Mouse (Mus musculus): ENCODE results near the gene Plpp2. TPM values are rescaled to one million over a fixed set of nuclear protein-coding genes. Genes with fewer than 3 reads are reported as not detected.
A peak's percentile ranks its signal among the peaks of the same experiment; 100 is the strongest.

The Plpp2 gene
- polyA plus RNA-seq, 1 experiment from 2014 or later = 53.6 TPM

GRCm38 (mm10) chr10:79534426-79534825 lies 830 bp upstream of the Plpp2 start:
- peaks cover 10% of the 10 kb centered on the region; the same call in 1 of the 2 replicates for H3K4me1 ChIP-seq (ENCODE audit: insufficient read depth, low read length)
- no peak overlapping the region for H3K4me2 ChIP-seq (replicated peaks; ENCODE audit: low read depth, low read length)
- no peaks in the 10 kb centered on the region for H3K27me3 ChIP-seq (ENCODE audit: insufficient read depth, low read length)
- peaks cover 8% of the 10 kb centered on the region; the same call in 1 of the 2 replicates for H3K36me3 ChIP-seq (ENCODE audit: insufficient read depth, low read length)
- no peak for ATAC-seq (ENCODE audit: low FRiP score, low TSS enrichment)
- H3K9ac ChIP-seq (replicated peaks; ENCODE audit: low read length) = no peak overlapping the region
- no peaks in the 10 kb centered on the region for H3K9me3 ChIP-seq (ENCODE audit: low read length)
- H3K27ac ChIP-seq (ENCODE audit: low read length) = no peak overlapping the region
- 81% methylated on average over 2 of the region's 2 CpGs for WGBS
- H3K4me3 ChIP-seq (ENCODE audit: low read length) = no peak overlapping the region

- H3K4me1 ChIP-seq (ENCODE audit: insufficient read depth, low read length) = peaks cover 8% of the 10 kb centered on the region; the same call in 1 of the 2 replicates
- 30% methylated on average over 3 of the region's 3 CpGs for WGBS
- no peaks in the 10 kb centered on the region for H3K27me3 ChIP-seq (ENCODE audit: insufficient read depth, low read length)
- H3K36me3 ChIP-seq (ENCODE audit: insufficient read depth, low read length) = peaks cover 3% of the 10 kb centered on the region; the same call in 1 of the 2 replicates
- peak overlapping the region; percentile 92 for H3K4me2 ChIP-seq (replicated peaks; ENCODE audit: low read depth, low read length)
- peak overlapping the region; percentile 66 for H3K4me3 ChIP-seq (ENCODE audit: low read length)
- no peaks in the 10 kb centered on the region for H3K9me3 ChIP-seq (ENCODE audit: low read length)
- H3K27ac ChIP-seq (ENCODE audit: low read length) = peak overlapping the region; percentile 87
- peak; percentile 37; the same call in 1 of the 2 replicates for ATAC-seq (ENCODE audit: low FRiP score, low TSS enrichment)
- H3K9ac ChIP-seq (replicated peaks; ENCODE audit: low read length) = peak overlapping the region; percentile 73
Measured at GRCm38 (mm10) chr10:79532678-79533077, 918 bp downstream of the Plpp2 start.

- no peak for ATAC-seq (ENCODE audit: low FRiP score, low TSS enrichment)
- peaks cover 8% of the 10 kb centered on the region; the same call in 1 of the 2 replicates for H3K36me3 ChIP-seq (ENCODE audit: insufficient read depth, low read length)
- no peak overlapping the region for H3K27ac ChIP-seq (ENCODE audit: low read length)
- 87% methylated on average over 3 of the region's 3 CpGs for WGBS
- no peak overlapping the region for H3K4me2 ChIP-seq (replicated peaks; ENCODE audit: low read depth, low read length)
- H3K9me3 ChIP-seq (ENCODE audit: low read length) = no peaks in the 10 kb centered on the region
- H3K4me1 ChIP-seq (ENCODE audit: insufficient read depth, low read length) = peaks cover 8% of the 10 kb centered on the region; the same call in 1 of the 2 replicates
- no peaks in the 10 kb centered on the region for H3K27me3 ChIP-seq (ENCODE audit: insufficient read depth, low read length)
- no peak overlapping the region for H3K4me3 ChIP-seq (ENCODE audit: low read length)
- no peak overlapping the region for H3K9ac ChIP-seq (replicated peaks; ENCODE audit: low read length)
Measured at GRCm38 (mm10) chr10:79531593-79531992, 2.0 kb downstream of the Plpp2 start.

- Histone ChIP-seq H3K9ac (replicated peaks; ENCODE audit: low read length) (no peak overlapping the region), H3K36me3 (ENCODE audit: insufficient read depth, low read length) (peaks cover 10% of the 10 kb centered on the region; the same call in 1 of the 2 replicates), H3K27ac (ENCODE audit: low read length) (no peak overlapping the region), H3K4me2 (replicated peaks; ENCODE audit: low read depth, low read length) (no peak overlapping the region), H3K4me1 (ENCODE audit: insufficient read depth, low read length) (peaks cover 8% of the 10 kb centered on the region; the same call in 1 of the 2 replicates), H3K9me3 (ENCODE audit: low read length) (no peaks in the 10 kb centered on the region), H3K4me3 (ENCODE audit: low read length) (no peak overlapping the region), H3K27me3 (ENCODE audit: insufficient read depth, low read length) (no peaks in the 10 kb centered on the region)
- WGBS = 97% methylated on average over 13 of the region's 13 CpGs
- no peak for ATAC-seq (ENCODE audit: low FRiP score, low TSS enrichment)
Measured at GRCm38 (mm10) chr10:79530721-79531120, 2.9 kb downstream of the Plpp2 start.

GRCm38 (mm10) chr10:79530241-79530640 lies 3.4 kb downstream of the Plpp2 start:
- WGBS = 75% methylated on average over 8 of the region's 8 CpGs
- Histone ChIP-seq H3K9ac (replicated peaks; ENCODE audit: low read length) (no peak overlapping the region), H3K27ac (ENCODE audit: low read length) (no peak overlapping the region), H3K9me3 (ENCODE audit: low read length) (no peaks in the 10 kb centered on the region), H3K4me1 (ENCODE audit: insufficient read depth, low read length) (peaks cover 8% of the 10 kb centered on the region; the same call in 1 of the 2 replicates), H3K27me3 (ENCODE audit: insufficient read depth, low read length) (no peaks in the 10 kb centered on the region), H3K4me2 (replicated peaks; ENCODE audit: low read depth, low read length) (no peak overlapping the region), H3K4me3 (ENCODE audit: low read length) (no peak overlapping the region), H3K36me3 (ENCODE audit: insufficient read depth, low read length) (peaks cover 10% of the 10 kb centered on the region; the same call in 1 of the 2 replicates)
- ATAC-seq (ENCODE audit: low FRiP score, low TSS enrichment) = no peak

- ATAC-seq (ENCODE audit: low FRiP score, low TSS enrichment) = no peak
- H3K27me3 ChIP-seq (ENCODE audit: insufficient read depth, low read length) = no peaks in the 10 kb centered on the region
- no peak overlapping the region for H3K4me2 ChIP-seq (replicated peaks; ENCODE audit: low read depth, low read length)
- no peak overlapping the region for H3K9ac ChIP-seq (replicated peaks; ENCODE audit: low read length)
- peaks cover 10% of the 10 kb centered on the region; the same call in 1 of the 2 replicates for H3K36me3 ChIP-seq (ENCODE audit: insufficient read depth, low read length)
- H3K4me3 ChIP-seq (ENCODE audit: low read length) = no peak overlapping the region
- H3K4me1 ChIP-seq (ENCODE audit: insufficient read depth, low read length) = 0 out of 2 replicates have a peak, but pooled peaks cover 4% of the 10 kb centered on the region
- WGBS = 80% methylated on average over 3 of the region's 3 CpGs
- H3K27ac ChIP-seq (ENCODE audit: low read length) = no peak overlapping the region
- H3K9me3 ChIP-seq (ENCODE audit: low read length) = no peaks in the 10 kb centered on the region
Measured at GRCm38 (mm10) chr10:79528081-79528480, 5.5 kb downstream of the Plpp2 start.

GRCm38 (mm10) chr10:79527453-79527845 lies 6.1 kb downstream of the Plpp2 start:
- H3K4me1 ChIP-seq (ENCODE audit: insufficient read depth, low read length) = no peaks in the 10 kb centered on the region
- no peak overlapping the region for H3K4me2 ChIP-seq (replicated peaks; ENCODE audit: low read depth, low read length)
- H3K4me3 ChIP-seq (ENCODE audit: low read length) = no peak overlapping the region
- WGBS = 81% methylated on average over 6 of the region's 6 CpGs
- H3K27ac ChIP-seq (ENCODE audit: low read length) = no peak overlapping the region
- no peak; the same call in 1 of the 2 replicates for ATAC-seq (ENCODE audit: low FRiP score, low TSS enrichment)
- no peaks in the 10 kb centered on the region for H3K9me3 ChIP-seq (ENCODE audit: low read length)
- H3K27me3 ChIP-seq (ENCODE audit: insufficient read depth, low read length) = no peaks in the 10 kb centered on the region
- no peak overlapping the region for H3K9ac ChIP-seq (replicated peaks; ENCODE audit: low read length)
- peaks cover 10% of the 10 kb centered on the region; the same call in 1 of the 2 replicates for H3K36me3 ChIP-seq (ENCODE audit: insufficient read depth, low read length)

GRCm38 (mm10) chr10:79526661-79527452 lies 6.7 kb downstream of the Plpp2 start:
- WGBS = 85% methylated on average over 12 of the region's 12 CpGs

GRCm38 (mm10) chr10:79525456-79526325 lies 7.9 kb downstream of the Plpp2 start:
- Histone ChIP-seq H3K36me3 (ENCODE audit: insufficient read depth, low read length) (peaks cover 10% of the 10 kb centered on the region; the same call in 1 of the 2 replicates), H3K27ac (ENCODE audit: low read length) (no peak overlapping the region), H3K9ac (replicated peaks; ENCODE audit: low read length) (no peak overlapping the region), H3K27me3 (ENCODE audit: insufficient read depth, low read length) (no peaks in the 10 kb centered on the region), H3K4me1 (ENCODE audit: insufficient read depth, low read length) (no peaks in the 10 kb centered on the region), H3K9me3 (ENCODE audit: low read length) (no peaks in the 10 kb centered on the region), H3K4me3 (ENCODE audit: low read length) (no peak overlapping the region), H3K4me2 (replicated peaks; ENCODE audit: low read depth, low read length) (no peak overlapping the region)
- ATAC-seq (ENCODE audit: low FRiP score, low TSS enrichment) = no peak
- WGBS = 94% methylated on average over 8 of the region's 8 CpGs

More at GRCm38 (mm10) chr10:79526661-79527452, 6.7 kb downstream of the Plpp2 start:
- Histone ChIP-seq H3K4me2 (replicated peaks; ENCODE audit: low read depth, low read length) (no peak overlapping the region), H3K36me3 (ENCODE audit: insufficient read depth, low read length) (peaks cover 10% of the 10 kb centered on the region; the same call in 1 of the 2 replicates), H3K4me1 (ENCODE audit: insufficient read depth, low read length) (no peaks in the 10 kb centered on the region), H3K9me3 (ENCODE audit: low read length) (no peaks in the 10 kb centered on the region), H3K27me3 (ENCODE audit: insufficient read depth, low read length) (no peaks in the 10 kb centered on the region), H3K9ac (replicated peaks; ENCODE audit: low read length) (no peak overlapping the region), H3K27ac (ENCODE audit: low read length) (no peak overlapping the region), H3K4me3 (ENCODE audit: low read length) (no peak overlapping the region)
- ATAC-seq (ENCODE audit: low FRiP score, low TSS enrichment) = no peak
